In the genomic region with DNA sequence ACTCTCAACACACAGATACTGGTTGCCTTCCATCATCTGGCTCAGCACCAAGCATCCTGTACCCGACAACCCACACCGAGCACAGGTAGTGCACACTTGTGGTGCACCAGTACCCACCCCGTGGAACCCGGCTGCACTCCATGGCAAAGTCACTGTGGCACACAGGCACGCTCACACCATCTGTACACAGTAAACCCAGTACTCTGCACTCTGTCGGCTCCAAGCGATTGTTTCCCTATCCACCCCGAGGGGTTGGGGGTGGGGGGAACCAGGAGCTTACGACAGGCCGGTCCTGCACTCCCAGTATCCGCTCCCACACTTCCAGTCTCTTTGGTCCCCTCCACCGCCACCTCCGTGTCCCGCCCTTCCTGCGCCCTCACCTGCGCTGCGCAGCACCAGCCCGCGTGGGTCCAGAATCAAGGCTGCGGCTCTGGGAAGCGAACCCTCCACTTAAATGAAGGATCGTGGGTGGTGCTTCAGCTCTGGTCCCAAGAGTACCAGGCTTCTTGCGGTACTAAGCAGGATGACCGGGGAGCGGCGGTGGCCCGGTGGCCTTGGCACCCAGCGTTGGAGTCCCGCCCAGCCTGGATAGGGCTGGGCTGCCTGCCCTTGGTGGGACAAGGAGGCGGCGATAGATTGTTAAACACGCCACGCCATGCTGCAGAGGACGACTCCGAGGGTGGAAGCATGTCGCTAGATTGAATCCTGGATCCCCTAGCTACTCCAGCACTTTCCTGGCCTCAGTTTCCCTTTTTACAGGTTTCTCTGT, we compare ENCODE assay signal across 7 mouse cellular contexts. TPM values are rescaled to one million over a fixed set of nuclear protein-coding genes. Genes with fewer than 3 reads are reported as not detected.
DNase-seq lines count a peak whose midpoint lies in the region; ATAC-seq and TF ChIP-seq lines count a peak whose summit lies in the region.

A gene (minus strand): TSS at position 515 of the 769 bp plus-strand sequence.

- no peaks in the 10 kb centered on the region for H3K9me3 ChIP-seq in forebrain, embryonic 11.5 days (ENCODE audit: control insufficient read depth, low read length)
- no peaks in the 10 kb centered on the region for H3K9me3 ChIP-seq in intestine, embryonic 15.5 days

- H3K36me3 ChIP-seq in thymus, adult 2 months (ENCODE audit: control insufficient read depth, insufficient read depth, low read length): no peaks in the 10 kb centered on the region
- H3K36me3 ChIP-seq in forebrain, embryonic 11.5 days (ENCODE audit: control insufficient read depth, insufficient read depth, low read length): no peaks in the 10 kb centered on the region
- H3K36me3 ChIP-seq in intestine, embryonic 15.5 days: no peaks in the 10 kb centered on the region

- peaks cover 4% of the 10 kb centered on the region; the same call in 1 of the 2 replicates for H3K27me3 ChIP-seq in thymus, adult 2 months (ENCODE audit: control insufficient read depth, insufficient read depth, low read length)
- H3K27me3 ChIP-seq in forebrain, embryonic 11.5 days (ENCODE audit: control insufficient read depth, insufficient read depth, low read length): peaks cover 17% of the 10 kb centered on the region
- peaks cover 8% of the 10 kb centered on the region; the same call in 1 of the 2 replicates for H3K27me3 ChIP-seq in intestine, embryonic 15.5 days (replicated peaks)

- 24% methylated on average over 36 of the region's 36 CpGs for WGBS in thymus, adult 2 months
- WGBS in forebrain, embryonic 11.5 days: 4% methylated on average over 36 of the region's 36 CpGs
- WGBS in intestine, embryonic 15.5 days: 6% methylated on average over 36 of the region's 36 CpGs

- TF ChIP-seq POLR2A in thymus, adult 2 months (IDR thresholded peaks at IDR 0.05; ENCODE audit: control insufficient read depth, extremely low read depth, insufficient read depth, low read length, poor library complexity): no peak

- no peaks in the 10 kb centered on the region for H3K4me1 ChIP-seq in thymus, adult 2 months (replicated peaks; ENCODE audit: control insufficient read depth, insufficient read depth, low read length)
- 0 out of 2 replicates have a peak, but pooled peaks cover 2% of the 10 kb centered on the region for H3K4me1 ChIP-seq in forebrain, embryonic 11.5 days (replicated peaks; ENCODE audit: control insufficient read depth, insufficient read depth, low read length)
- H3K4me1 ChIP-seq in intestine, embryonic 15.5 days (replicated peaks): peaks cover 33% of the 10 kb centered on the region

- peak within 1 kb of the TSS; percentile 33; the same call in 1 of the 2 replicates for H3K9ac ChIP-seq in forebrain, embryonic 11.5 days (ENCODE audit: low read length)
- H3K9ac ChIP-seq in intestine, embryonic 15.5 days: peak within 1 kb of the TSS; percentile 47

- no peak within 1 kb of the TSS for H3K4me3 ChIP-seq in thymus, adult 2 months (ENCODE audit: control insufficient read depth, insufficient read depth, low read length)
- H3K4me3 ChIP-seq in forebrain, embryonic 11.5 days (ENCODE audit: low read depth, low read length): peak within 1 kb of the TSS; percentile 25
- peak within 1 kb of the TSS; percentile 44 for H3K4me3 ChIP-seq in intestine, embryonic 15.5 days (replicated peaks)

- peak within 1 kb of the TSS; percentile 51 for H3K4me2 ChIP-seq in forebrain, embryonic 11.5 days (ENCODE audit: low read depth, low read length, severe bottlenecking)
- peak within 1 kb of the TSS; percentile 79 for H3K4me2 ChIP-seq in intestine, embryonic 15.5 days (replicated peaks)

- intact Hi-C loops in left cerebral cortex, postnatal 25 days (cut with DNase I): no loop called here

- no peak for ATAC-seq in forebrain, embryonic 11.5 days (replicated peaks; ENCODE audit: low FRiP score)
- peak; percentile 79 for ATAC-seq in intestine, embryonic 15.5 days
- peak; percentile 56 for ATAC-seq in megakaryocyte progenitor cell, adult 5-6 weeks (replicated peaks; ENCODE audit: poor library complexity)
- no peak for ATAC-seq in erythroblast, adult 5-6 weeks (replicated peaks; ENCODE audit: low FRiP score, poor library complexity, severe bottlenecking)

- DNase-seq in thymus, adult 2 months: no peak
- no peak for DNase-seq in thymus, postnatal 36 days
- DNase-seq in forebrain, embryonic 11.5 days (ENCODE audit: low spot score): no peak
- DNase-seq in left cerebral cortex, postnatal 25 days (ENCODE audit: low spot score in 2 of 2): no peak

- H3K27ac ChIP-seq in thymus, adult 2 months (ENCODE audit: control insufficient read depth, insufficient read depth, low read length): no peak within 1 kb of the TSS
- no peak within 1 kb of the TSS for H3K27ac ChIP-seq in forebrain, embryonic 11.5 days (ENCODE audit: low read depth, low read length)
- H3K27ac ChIP-seq in intestine, embryonic 15.5 days: no peak within 1 kb of the TSS

- no peak for TF ChIP-seq CTCF in thymus, adult 2 months (IDR thresholded peaks at IDR 0.05; ENCODE audit: borderline replicate concordance, control insufficient read depth, extremely low read depth, insufficient read depth, low read length, poor library complexity)

RNA-seq across cellular contexts. Expression of the gene that starts here (rescaled TPM):
- 27.1 and 36.0 TPM in 2 replicates for polyA plus RNA-seq in thymus, adult 2 months (2012; rRNA removed)
- polyA plus RNA-seq in forebrain, embryonic 11.5 days (2014; fragmentation: Nextera tagmentation; extraction: Ambion mirVana): 1.9 and 3.3 TPM in 2 replicates
- polyA plus RNA-seq in intestine, embryonic 15.5 days (2015; fragmentation: Nextera tagmentation; extraction: Ambion mirVana): 8.4 and 10.4 TPM in 2 replicates
- total RNA-seq in megakaryocyte progenitor cell, adult 5-6 weeks (2015): 0.42 and 0.49 TPM in 2 replicates
- total RNA-seq in megakaryocyte progenitor cell, adult 5-6 weeks (2017): 0.04 TPM in 1 of 2 replicates, not detected in the other
- total RNA-seq in erythroblast, adult 5-6 weeks (2015; ENCODE audit: low replicate concordance): 3.3 and 6.1 TPM in 2 replicates
- 0.42 and 0.94 TPM in 2 replicates for total RNA-seq in erythroblast, adult 5-6 weeks (2017; ENCODE audit: low replicate concordance)
- total RNA-seq in left cerebral cortex, postnatal 25 days (2021): 1 to 10 TPM; 2.5 to 4.1 TPM

Comparison
In these comparisons a context has a peak if more than half of its experiments do, and no peak if none do; other contexts are left out.
1. Peak in ATAC-seq in megakaryocyte progenitor cell, adult 5-6 weeks; RNA of the gene not detected or under 1 TPM.